In the genomic region with DNA sequence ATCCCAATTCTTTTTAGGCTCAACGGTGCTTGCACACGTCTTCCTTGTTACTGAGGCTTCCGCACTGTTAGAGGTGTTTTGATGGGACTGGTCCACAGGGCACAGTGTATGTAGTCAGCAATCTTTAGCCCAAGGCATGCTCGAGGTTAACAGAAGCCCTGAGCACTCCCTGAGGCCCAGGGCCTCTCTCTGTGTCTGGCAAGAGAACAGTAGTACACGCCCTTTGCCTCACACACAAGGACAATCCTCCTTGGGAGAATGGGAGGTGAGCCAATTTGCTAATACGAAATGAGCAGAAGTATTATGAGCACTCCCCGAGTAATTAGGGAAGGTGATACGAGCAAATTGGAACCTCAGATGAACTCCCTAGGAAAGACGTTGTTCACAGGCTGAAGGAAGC, we compare ENCODE assay signal across 11 mouse cellular contexts.
DNase-seq lines count a peak whose midpoint lies in the region; ATAC-seq and TF ChIP-seq lines count a peak whose summit lies in the region.
"Had no signal": no experiment of that assay in that cellular context is flagged by ENCODE, and none has a peak within 500 bp of the region (broad histone marks: within the 10 kb centered on the region; RNA-seq: fewer than 3 reads in every experiment).

No protein-coding gene starts in this region.

- peak; percentile 97 for DNase-seq in heart, adult 11 months
- DNase-seq in heart, embryonic 10.5 days (ENCODE audit: low spot score), result no peak
- DNase-seq in brain, embryonic 14.5 days (ENCODE audit: low read depth), result peak; percentile 58
- DNase-seq in gastrocnemius, postnatal 14 days, result peak; percentile 51
- DNase-seq in thymus, postnatal 4 days, result no peak
- DNase-seq in layer of hippocampus, adult 9-11 months, result no peak
- DNase-seq: adrenal gland, adult 8-10 months; cerebellum, adult 9-11 months had no signal

- H3K9ac ChIP-seq in lung, embryonic 16.5 days (ENCODE audit: low read length), result no peak overlapping the region
- H3K9ac ChIP-seq: liver, embryonic 15.5 days had no signal

- WGBS in heart, embryonic 10.5 days, result 79% methylated on average over 9 of the region's 9 CpGs
- WGBS in lung, embryonic 16.5 days, result 53% methylated on average over 9 of the region's 9 CpGs

- H3K27me3 ChIP-seq in heart, embryonic 10.5 days (ENCODE audit: insufficient read depth, poor library complexity, severe bottlenecking), result no peaks in the 10 kb centered on the region
- H3K27me3 ChIP-seq in lung, embryonic 16.5 days (ENCODE audit: control insufficient read depth, insufficient read depth, low read depth, low read length), result no peaks in the 10 kb centered on the region
- H3K27me3 ChIP-seq: liver, embryonic 15.5 days had no signal

- H3K36me3 ChIP-seq in heart, embryonic 10.5 days, result no peaks in the 10 kb centered on the region
- H3K36me3 ChIP-seq in lung, embryonic 16.5 days (ENCODE audit: control insufficient read depth, insufficient read depth, low read length), result no peaks in the 10 kb centered on the region
- H3K36me3 ChIP-seq: liver, embryonic 15.5 days had no signal

- no peak for TF ChIP-seq CTCF in brain, embryonic 14.5 days (IDR thresholded peaks at IDR 0.05; ENCODE audit: borderline replicate concordance, extremely low read depth, insufficient read depth, insufficient read length)

- intact Hi-C loops in gastrocnemius, postnatal 14 days (cut with DNase I; ENCODE audit: low total_unique reads), result no loop called here

- ATAC-seq in lung, embryonic 16.5 days (ENCODE audit: low read depth), result no peak
- no peak for ATAC-seq in granulocyte monocyte progenitor cell, adult 5-6 weeks (replicated peaks; ENCODE audit: poor library complexity, severe bottlenecking)

- H3K4me1 ChIP-seq in heart, embryonic 10.5 days, result no peaks in the 10 kb centered on the region
- peaks cover 21% of the 10 kb centered on the region for H3K4me1 ChIP-seq in lung, embryonic 16.5 days (replicated peaks; ENCODE audit: control insufficient read depth, insufficient read depth, low read length)
- H3K4me1 ChIP-seq: liver, embryonic 15.5 days had no signal

- H3K9me3 ChIP-seq in heart, embryonic 10.5 days, result no peaks in the 10 kb centered on the region
- no peaks in the 10 kb centered on the region for H3K9me3 ChIP-seq in lung, embryonic 16.5 days (ENCODE audit: control insufficient read depth, low read length)
- H3K9me3 ChIP-seq: liver, embryonic 15.5 days had no signal

- TF ChIP-seq POLR2A in brain, embryonic 14.5 days (IDR thresholded peaks at IDR 0.05; ENCODE audit: borderline replicate concordance, extremely low read depth, insufficient read depth, insufficient read length, poor library complexity, severe bottlenecking), result no peak

- H3K4me3 ChIP-seq in heart, embryonic 10.5 days, result no peak overlapping the region
- H3K4me3 ChIP-seq in lung, embryonic 16.5 days (ENCODE audit: low read length), result no peak overlapping the region
- H3K4me3 ChIP-seq: liver, embryonic 15.5 days had no signal

- no peak overlapping the region for H3K4me2 ChIP-seq in lung, embryonic 16.5 days (ENCODE audit: low read depth, low read length)
- H3K4me2 ChIP-seq: liver, embryonic 15.5 days had no signal

- no peak overlapping the region for H3K27ac ChIP-seq in heart, embryonic 10.5 days
- 0 out of 2 replicates have a peak overlapping the region, but pooled peaks have one; percentile 19 for H3K27ac ChIP-seq in lung, embryonic 16.5 days (ENCODE audit: low read length)
- H3K27ac ChIP-seq: liver, embryonic 15.5 days had no signal

Comparison
In these comparisons a context has a peak if more than half of its experiments do, and no peak if none do; other contexts are left out.
1. DNase-seq: peak in heart, adult 11 months (single experiment), brain, embryonic 14.5 days (single experiment) and gastrocnemius, postnatal 14 days (single experiment); none in heart, embryonic 10.5 days (single experiment), thymus, postnatal 4 days (single experiment) and layer of hippocampus, adult 9-11 months (single experiment).